Mouse (Mus musculus): ENCODE data around the gene Vmn1r143.
"Not testable (repeated sequence)": the region's sequence is repeated elsewhere in the genome, so short reads cannot be mapped to it uniquely, and the experiment has no call there.

Vmn1r143 gene

GRCm38 (mm10) chr7:22189077-22189476 lies at the start of gene Vmn1r143:
Gene Vmn1r143 (plus strand): TSS chr7:22189377.
- not testable (repeated sequence) for DNase-seq

- not testable (repeated sequence) for DNase-seq
Measured at GRCm38 (mm10) chr7:22163935-22164334, 25.2 kb upstream of the Vmn1r143 start, which contains the start of gene Vmn1r142. Gene Vmn1r142 (minus strand): TSS chr7:22164035.

- not testable (repeated sequence) for DNase-seq
Measured at GRCm38 (mm10) chr7:22201164-22201563, 12.0 kb downstream of the Vmn1r143 start, which contains the start of gene Gm8653. Gene Gm8653 (minus strand): TSS chr7:22201264.

- not testable (repeated sequence) for DNase-seq
Measured at GRCm38 (mm10) chr7:22229384-22229783, 40.2 kb downstream of the Vmn1r143 start, which contains the start of gene Gm8453. Gene Gm8453 (minus strand): TSS chr7:22229484.

All from kidney, postnatal 36 days (tissue).